Mouse (Mus musculus) bone marrow, adult 2 months (tissue): ENCODE results near the gene Coro1a. TPM values are rescaled to one million over a fixed set of nuclear protein-coding genes. Genes with fewer than 3 reads are reported as not detected.

Source experiments
- H3K27ac ChIP-seq: fragments of 200-500 bp; 2 replicates; pipeline ENCODE4 v1.5.1; 2012; ENCODE audit warnings: low read depth, mild to moderate bottlenecking, control low read depth, inconsistent platforms, low read length; ENCODE audit not compliant: control insufficient read depth, poor library complexity, insufficient read depth
- H3K4me1 ChIP-seq: fragments of 200-500 bp; 2 replicates; pipeline ENCODE4 v1.6.1; 2011; ENCODE audit warnings: low read length; ENCODE audit not compliant: control insufficient read depth, insufficient read depth
- H3K4me3 ChIP-seq: fragments of 200-500 bp; replicated peaks from 2 replicates; pipeline ENCODE3; 2011; ENCODE audit warnings: mild to moderate bottlenecking, low read depth, low read length, control low read depth; ENCODE audit not compliant: control insufficient read depth
- CTCF ChIP-seq: fragments of 200-500 bp; IDR thresholded peaks from 2 replicates; pipeline ENCODE4 v1.5.1; 2011; ENCODE audit warnings: low read length, control low read depth; ENCODE audit not compliant: control insufficient read depth, insufficient read depth
- POLR2A ChIP-seq: fragments of 200-500 bp; IDR thresholded peaks from 2 replicates; pipeline ENCODE4 v1.6.1; 2011; ENCODE audit warnings: low read depth, mild to moderate bottlenecking, control low read depth, low read length, borderline replicate concordance; ENCODE audit not compliant: control insufficient read depth
- WGBS: fragments of 180-500 bp; shearing (Covaris S2); methylation state at CpG from one replicate; pipeline ENCODE4 v1.1.7; 2018; 5-methylcytosine and 5-hydroxymethylcytosine counted together
- polyA plus RNA-seq: library from polyadenylated mRNA; stranded (reverse); fragments of >200 nt; gene quantifications from 2 replicates; pipeline ENCODE4 v1.2.4, GENCODE M21; 2011; ENCODE audit warnings: low replicate concordance; ENCODE audit not compliant: missing spikeins, insufficient read depth, insufficient read length

Gene Coro1a
- polyA plus RNA-seq, 1 experiment = 776 TPM

GRCm38 (mm10) chr7:126717566-126717965, 10.0 kb upstream of the Coro1a start:
- TF ChIP-seq CTCF = no peak
- no peak for TF ChIP-seq POLR2A
- Histone ChIP-seq H3K27ac (no peak overlapping the region), H3K4me3 (no peak overlapping the region), H3K4me1 (no peaks in the 10 kb centered on the region; the same call in 1 of the 2 replicates)
- 83% methylated on average over 3 of the region's 3 CpGs for WGBS

GRCm38 (mm10) chr7:126715679-126716078, 8.1 kb upstream of the Coro1a start:
- no peaks in the 10 kb centered on the region; the same call in 1 of the 2 replicates for H3K4me1 ChIP-seq
- H3K27ac ChIP-seq = no peak overlapping the region
- no peak overlapping the region for H3K4me3 ChIP-seq
- TF ChIP-seq CTCF (no peak), POLR2A (no peak)
- 79% methylated on average over 4 of the region's 4 CpGs for whole genome bisulfite sequencing

DNA sequence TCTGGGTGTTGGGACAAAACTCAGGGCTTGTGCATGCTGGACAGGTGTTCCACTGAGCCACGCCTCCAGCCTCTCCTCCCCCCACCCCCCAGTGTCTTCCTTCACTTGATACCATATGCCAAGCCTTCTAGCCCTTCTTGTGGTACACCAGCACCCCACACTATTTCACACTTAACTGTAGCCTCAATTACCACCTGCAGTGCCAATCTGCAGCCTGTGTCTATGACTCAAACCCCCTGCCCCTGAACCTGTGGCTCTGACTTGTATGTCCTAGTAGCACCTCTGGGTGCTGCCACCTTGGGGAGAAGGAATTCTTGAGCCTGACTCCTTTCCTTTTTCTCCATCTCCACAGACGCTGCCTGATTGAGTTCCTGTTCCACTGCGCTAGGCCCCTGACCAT, 4.3 kb upstream of the Coro1a start:
- WGBS = 91% methylated on average over 3 of the region's 3 CpGs
- Histone ChIP-seq H3K4me3 (no peak overlapping the region), H3K4me1 (no peaks in the 10 kb centered on the region; the same call in 1 of the 2 replicates), H3K27ac (no peak overlapping the region)
- TF ChIP-seq CTCF (no peak), POLR2A (no peak)

GRCm38 (mm10) chr7:126710266-126710665, 2.7 kb upstream of the Coro1a start:
- no peak overlapping the region for H3K27ac ChIP-seq
- no peak for TF ChIP-seq CTCF
- TF ChIP-seq POLR2A = no peak
- no peak overlapping the region for H3K4me3 ChIP-seq
- 11% methylated on average over 4 of the region's 4 CpGs for WGBS
- peaks cover 6% of the 10 kb centered on the region; the same call in 1 of the 2 replicates for H3K4me1 ChIP-seq

DNA sequence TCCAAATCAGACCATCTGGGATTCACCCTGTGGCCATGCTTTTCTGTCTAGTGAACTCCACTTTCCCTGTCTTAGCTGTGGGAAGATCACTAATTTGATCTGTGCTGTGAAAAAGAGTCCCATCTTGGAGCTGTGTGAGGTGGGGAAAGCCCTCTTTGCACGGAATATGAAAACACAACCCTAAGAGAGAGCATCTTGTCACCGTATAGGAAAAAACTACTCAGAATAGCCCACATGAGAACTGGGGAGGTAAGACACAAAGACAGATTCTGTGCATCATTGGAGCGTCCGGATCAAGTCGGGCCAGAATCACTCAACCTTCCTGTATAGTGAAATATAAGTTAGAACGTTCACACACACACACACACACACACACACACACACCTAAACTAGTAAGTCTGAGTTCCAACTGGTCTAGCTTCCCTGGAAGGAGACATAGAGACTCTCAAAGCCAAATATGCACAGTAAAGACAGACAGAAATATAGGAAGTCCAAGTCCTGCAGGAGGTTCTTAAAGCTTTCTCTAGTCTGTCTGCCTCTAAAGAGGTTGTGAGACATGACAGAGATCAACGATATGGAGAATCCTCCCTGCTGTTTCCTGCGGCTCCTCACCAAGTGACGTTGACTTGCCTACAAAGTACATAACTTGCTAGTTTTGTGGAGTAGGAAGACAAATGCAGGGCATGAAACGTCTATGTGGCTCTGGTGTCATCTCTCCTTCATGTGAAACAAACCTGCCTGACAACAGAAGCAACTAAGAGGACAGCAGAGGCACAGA, 777 bp upstream of the Coro1a start:
- peaks cover 6% of the 10 kb centered on the region; the same call in 1 of the 2 replicates for H3K4me1 ChIP-seq

DNA sequence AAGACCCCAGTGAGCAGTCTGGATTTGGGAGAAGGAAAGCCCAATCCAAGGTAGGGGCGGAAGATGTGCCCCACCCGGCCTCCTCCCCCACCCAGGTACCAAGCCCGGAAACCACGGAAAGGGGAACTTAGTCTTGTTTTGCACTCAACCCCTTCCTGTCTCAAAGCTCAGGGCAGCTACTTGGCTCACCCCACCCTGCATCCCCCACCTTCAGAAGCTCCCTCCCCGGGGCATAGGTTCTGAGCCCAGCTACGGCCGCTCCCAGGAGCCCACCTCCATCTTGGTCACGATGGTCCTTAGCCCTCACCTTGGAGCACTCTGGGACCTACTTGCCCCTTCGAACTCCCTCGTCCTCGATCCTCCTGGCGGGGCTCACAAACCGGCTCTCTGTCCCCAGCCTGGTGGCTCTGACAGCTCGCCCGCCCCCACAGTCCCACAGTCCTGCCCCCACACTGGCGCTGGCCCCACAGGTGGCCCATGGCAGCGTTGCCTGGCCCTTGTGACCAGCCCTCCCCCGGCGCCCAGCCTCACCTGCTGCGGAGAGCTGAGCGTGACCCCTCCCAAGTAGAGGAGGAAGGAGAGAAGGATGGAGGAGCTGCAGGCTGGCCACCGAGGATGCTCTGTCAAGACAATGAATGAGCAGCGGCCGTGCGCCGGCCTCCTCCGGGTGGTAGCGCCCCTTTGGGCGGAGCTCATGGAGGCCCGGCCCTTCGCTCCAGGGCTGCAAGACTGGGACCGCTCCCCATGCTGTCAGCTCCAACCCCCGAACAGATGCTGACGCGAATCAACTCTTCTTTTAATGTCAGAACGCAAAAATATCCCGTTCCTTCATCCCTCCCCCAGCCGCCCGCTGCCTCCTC, 3.2 kb downstream of the Coro1a start:
- under 1% methylated on average over 39 of the region's 39 CpGs for WGBS
- peak overlapping the region; percentile 99 for H3K27ac ChIP-seq
- TF ChIP-seq POLR2A (peak; percentile 91; the same call in 1 of the 2 replicates), CTCF (no peak)
- peaks cover 7% of the 10 kb centered on the region; the same call in 1 of the 2 replicates for H3K4me1 ChIP-seq
- H3K4me3 ChIP-seq = peak overlapping the region; percentile 95

More for the DNA sequence above, 777 bp upstream of the Coro1a start:
- Histone ChIP-seq H3K27ac (peak overlapping the region; percentile 71), H3K4me3 (no peak overlapping the region)
- TF ChIP-seq CTCF = no peak
- no peak for TF ChIP-seq POLR2A
- WGBS = 81% methylated on average over 10 of the region's 10 CpGs

DNA sequence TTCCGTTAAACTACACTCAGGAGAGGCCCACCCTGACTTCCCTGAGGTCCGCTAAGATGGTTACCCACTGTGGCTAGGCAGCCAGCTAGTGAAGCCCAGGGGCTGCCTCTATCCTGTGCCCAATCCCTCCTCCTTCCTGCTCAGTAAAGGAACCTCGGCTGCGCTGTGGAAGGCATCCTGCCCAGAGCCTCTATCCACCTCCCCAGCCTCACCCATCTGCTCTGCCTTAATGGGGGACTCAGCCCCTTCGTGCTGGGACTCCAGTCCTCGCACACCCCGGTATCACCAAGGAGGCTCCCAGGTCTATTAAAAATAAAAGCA, 3.9 kb downstream of the Coro1a start:
- WGBS = 2% methylated on average over 7 of the region's 7 CpGs
- TF ChIP-seq CTCF (no peak), POLR2A (no peak)

DNA sequence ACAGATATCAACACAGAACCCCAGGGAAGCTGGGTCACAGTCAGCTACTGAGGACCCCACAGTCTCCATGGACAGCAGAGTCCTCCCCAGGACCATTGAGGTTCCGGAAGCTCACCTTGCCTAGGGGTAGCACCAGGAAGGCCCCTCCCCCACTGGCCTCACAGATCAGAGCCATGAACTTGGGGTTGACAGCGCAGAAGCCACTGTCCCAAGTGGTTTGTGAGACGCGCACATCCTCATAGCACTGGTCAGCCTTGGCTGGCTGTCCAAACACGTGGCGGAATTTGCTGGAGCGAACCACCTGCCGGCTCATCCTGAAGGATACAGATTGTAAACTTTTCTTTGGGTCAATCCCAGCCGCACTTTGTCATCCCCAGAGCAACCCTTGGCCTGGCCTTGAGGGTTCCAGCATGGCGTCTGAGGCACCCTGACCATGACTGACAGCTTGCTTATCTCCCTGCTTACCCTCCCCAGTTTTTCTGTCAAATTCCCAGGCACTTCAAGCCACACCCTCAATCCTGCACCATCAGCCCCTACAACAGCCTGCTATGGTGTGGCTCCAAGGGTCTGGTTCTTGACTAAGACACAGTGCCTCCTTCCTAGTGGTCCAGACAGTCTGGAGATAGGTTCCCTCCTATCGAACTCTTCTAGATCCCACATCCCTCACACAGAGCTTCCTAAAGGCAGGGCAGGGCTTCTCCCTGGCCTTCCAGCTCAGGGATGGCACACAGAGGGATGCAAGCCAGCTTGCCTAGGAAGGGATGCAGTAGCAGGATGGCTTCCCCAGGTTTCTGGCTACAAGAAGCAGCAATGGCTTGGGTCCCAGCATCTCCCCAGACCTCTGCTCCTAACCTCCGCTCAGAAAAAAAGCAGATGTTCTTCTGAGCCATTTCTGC, 4.5 kb downstream of the Coro1a start:
- H3K4me1 ChIP-seq = peaks cover 7% of the 10 kb centered on the region; the same call in 1 of the 2 replicates
- H3K4me3 ChIP-seq = peak overlapping the region; percentile 95
- peak overlapping the region; percentile 99 for H3K27ac ChIP-seq
- WGBS = 14% methylated on average over 12 of the region's 12 CpGs
- TF ChIP-seq POLR2A = peak; percentile 66; the same call in 1 of the 2 replicates
- no peak for TF ChIP-seq CTCF

More for the DNA sequence above, 3.9 kb downstream of the Coro1a start:
- Histone ChIP-seq H3K4me1 (peaks cover 7% of the 10 kb centered on the region; the same call in 1 of the 2 replicates), H3K4me3 (peak overlapping the region; percentile 95), H3K27ac (peak overlapping the region; percentile 99)
